Mouse (Mus musculus): ENCODE data around the gene Gm5129. TPM values are rescaled to one million over a fixed set of nuclear protein-coding genes. Genes with fewer than 3 reads are reported as not detected.
"Not testable (repeated sequence)": the region's sequence is repeated elsewhere in the genome, so short reads cannot be mapped to it uniquely, and the experiment has no call there.

The Gm5129 gene
- polyA plus RNA-seq, 1 experiment, result not detected

DNA sequence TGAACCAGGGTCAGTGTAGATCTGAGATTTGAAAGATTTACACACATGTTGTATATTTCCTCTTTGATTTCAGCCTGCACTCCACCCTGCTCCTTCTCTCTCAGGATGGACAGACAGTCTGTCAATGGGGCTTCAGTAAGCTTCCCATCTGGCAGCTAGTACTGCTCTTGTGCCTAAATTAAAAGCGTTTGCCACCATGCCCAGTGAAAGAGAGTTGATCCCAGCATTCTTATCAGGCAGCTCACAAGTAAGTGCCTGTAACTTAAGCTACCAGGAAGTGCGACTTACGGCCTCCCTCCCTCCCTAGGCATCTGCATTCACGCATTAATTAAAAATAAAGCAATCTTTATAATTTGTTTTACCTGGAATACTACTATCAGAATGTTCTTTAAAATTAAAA is 5.4 kb upstream of the Gm5129 start:
- no peak overlapping the region for H3K4me3 ChIP-seq (ENCODE audit: insufficient read depth, low read depth, low read length)
- DNase-seq, result no peak
- WGBS, result 44% methylated on average over 4 of the region's 4 CpGs
- H3K27ac ChIP-seq (ENCODE audit: insufficient read depth, low read depth, low read length), result 0 out of 2 replicates have a peak overlapping the region, but pooled peaks have one; percentile 82
- no peaks in the 10 kb centered on the region for H3K27me3 ChIP-seq (replicated peaks; ENCODE audit: control insufficient read depth, insufficient read depth, low read length)
- TF ChIP-seq CTCF (conservative IDR thresholded peaks at IDR 0.05; ENCODE audit: insufficient read depth, insufficient read length, low read depth, low read length) (no peak), POLR2A (IDR thresholded peaks at IDR 0.05; ENCODE audit: low read depth, low read length) (no peak)
- H3K36me3 ChIP-seq (ENCODE audit: control insufficient read depth, insufficient read depth, low read length), result no peaks in the 10 kb centered on the region
- peaks cover 24% of the 10 kb centered on the region; the same call in 1 of the 2 replicates for H3K4me1 ChIP-seq (ENCODE audit: control insufficient read depth, insufficient read depth, low read length)

DNA sequence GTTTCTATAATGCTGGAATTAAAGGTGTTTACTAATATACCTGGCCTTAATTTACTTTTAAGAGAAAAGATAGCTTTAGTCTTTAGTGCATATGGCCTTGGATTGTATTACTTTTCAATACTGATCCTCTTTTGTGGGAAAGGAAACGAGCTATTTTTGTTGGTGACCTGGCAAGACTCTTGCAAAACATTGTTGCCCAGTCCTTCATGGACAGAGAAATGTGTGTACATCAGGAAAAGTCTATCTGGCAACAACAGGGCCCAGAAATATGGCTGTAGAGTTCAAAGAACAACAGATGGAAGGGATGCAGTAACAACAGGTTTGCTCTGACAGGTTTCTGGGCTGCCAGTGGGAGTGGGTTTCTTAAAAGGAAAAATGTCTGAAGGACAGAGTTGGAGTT is 4.9 kb upstream of the Gm5129 start:
- 13% methylated on average over 1 of the region's 1 CpGs for WGBS
- H3K4me1 ChIP-seq (ENCODE audit: control insufficient read depth, insufficient read depth, low read length), result peaks cover 24% of the 10 kb centered on the region; the same call in 1 of the 2 replicates
- H3K4me3 ChIP-seq (ENCODE audit: insufficient read depth, low read depth, low read length), result no peak overlapping the region
- DNase-seq, result no peak
- H3K27ac ChIP-seq (ENCODE audit: insufficient read depth, low read depth, low read length), result peak overlapping the region; percentile 82
- TF ChIP-seq CTCF (conservative IDR thresholded peaks at IDR 0.05; ENCODE audit: insufficient read depth, insufficient read length, low read depth, low read length) (no peak), POLR2A (IDR thresholded peaks at IDR 0.05; ENCODE audit: low read depth, low read length) (no peak)
- H3K27me3 ChIP-seq (replicated peaks; ENCODE audit: control insufficient read depth, insufficient read depth, low read length), result no peaks in the 10 kb centered on the region
- no peaks in the 10 kb centered on the region for H3K36me3 ChIP-seq (ENCODE audit: control insufficient read depth, insufficient read depth, low read length)

GRCm38 (mm10) chr5:29738076-29738475 is 2.3 kb upstream of the Gm5129 start:
- no peak for DNase-seq
- TF ChIP-seq POLR2A (IDR thresholded peaks at IDR 0.05; ENCODE audit: low read depth, low read length) (no peak), CTCF (conservative IDR thresholded peaks at IDR 0.05; ENCODE audit: insufficient read depth, insufficient read length, low read depth, low read length) (no peak)
- Histone ChIP-seq H3K36me3 (ENCODE audit: control insufficient read depth, insufficient read depth, low read length) (no peaks in the 10 kb centered on the region), H3K4me3 (ENCODE audit: insufficient read depth, low read depth, low read length) (no peak overlapping the region), H3K27ac (ENCODE audit: insufficient read depth, low read depth, low read length) (no peak overlapping the region), H3K27me3 (replicated peaks; ENCODE audit: control insufficient read depth, insufficient read depth, low read length) (no peaks in the 10 kb centered on the region), H3K4me1 (ENCODE audit: control insufficient read depth, insufficient read depth, low read length) (peaks cover 28% of the 10 kb centered on the region; the same call in 1 of the 2 replicates)
- 61% methylated on average over 4 of the region's 4 CpGs for WGBS

DNA sequence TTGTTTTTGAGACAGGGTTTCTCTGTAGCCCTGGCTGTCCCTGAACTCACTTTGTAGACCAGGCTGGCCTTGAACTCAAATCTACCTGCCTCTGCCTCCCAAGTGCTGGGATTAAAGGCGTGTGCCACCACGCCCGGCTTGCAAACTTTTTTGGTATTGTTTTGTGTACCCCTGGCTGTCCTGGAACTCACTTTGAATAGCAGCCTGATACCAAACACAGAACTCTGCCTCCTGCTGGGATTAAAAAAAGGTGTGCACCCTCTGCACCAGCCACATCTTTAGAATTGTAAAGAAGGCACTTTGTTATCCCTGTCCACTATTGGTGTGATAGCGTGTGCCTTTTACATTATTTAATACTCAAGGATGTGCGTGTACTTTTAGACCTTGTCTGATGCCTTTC is 1.7 kb upstream of the Gm5129 start:
- Histone ChIP-seq H3K4me1 (ENCODE audit: control insufficient read depth, insufficient read depth, low read length) (peaks cover 28% of the 10 kb centered on the region; the same call in 1 of the 2 replicates), H3K27ac (ENCODE audit: insufficient read depth, low read depth, low read length) (no peak overlapping the region), H3K27me3 (replicated peaks; ENCODE audit: control insufficient read depth, insufficient read depth, low read length) (no peaks in the 10 kb centered on the region), H3K4me3 (ENCODE audit: insufficient read depth, low read depth, low read length) (no peak overlapping the region), H3K36me3 (ENCODE audit: control insufficient read depth, insufficient read depth, low read length) (no peaks in the 10 kb centered on the region)
- TF ChIP-seq CTCF (conservative IDR thresholded peaks at IDR 0.05; ENCODE audit: insufficient read depth, insufficient read length, low read depth, low read length) (no peak), POLR2A (IDR thresholded peaks at IDR 0.05; ENCODE audit: low read depth, low read length) (no peak)
- DNase-seq, result no peak
- WGBS, result 84% methylated on average over 5 of the region's 5 CpGs

GRCm38 (mm10) chr5:29736942-29737341 is 1.2 kb upstream of the Gm5129 start:
- Histone ChIP-seq H3K27me3 (replicated peaks; ENCODE audit: control insufficient read depth, insufficient read depth, low read length) (no peaks in the 10 kb centered on the region), H3K4me1 (ENCODE audit: control insufficient read depth, insufficient read depth, low read length) (peaks cover 28% of the 10 kb centered on the region; the same call in 1 of the 2 replicates), H3K36me3 (ENCODE audit: control insufficient read depth, insufficient read depth, low read length) (no peaks in the 10 kb centered on the region), H3K27ac (ENCODE audit: insufficient read depth, low read depth, low read length) (peak overlapping the region; percentile 42; the same call in 1 of the 2 replicates), H3K4me3 (ENCODE audit: insufficient read depth, low read depth, low read length) (peak overlapping the region; percentile 93)
- TF ChIP-seq POLR2A (IDR thresholded peaks at IDR 0.05; ENCODE audit: low read depth, low read length) (no peak), CTCF (conservative IDR thresholded peaks at IDR 0.05; ENCODE audit: insufficient read depth, insufficient read length, low read depth, low read length) (no peak)
- WGBS, result 18% methylated on average over 9 of the region's 9 CpGs
- no peak for DNase-seq

DNA sequence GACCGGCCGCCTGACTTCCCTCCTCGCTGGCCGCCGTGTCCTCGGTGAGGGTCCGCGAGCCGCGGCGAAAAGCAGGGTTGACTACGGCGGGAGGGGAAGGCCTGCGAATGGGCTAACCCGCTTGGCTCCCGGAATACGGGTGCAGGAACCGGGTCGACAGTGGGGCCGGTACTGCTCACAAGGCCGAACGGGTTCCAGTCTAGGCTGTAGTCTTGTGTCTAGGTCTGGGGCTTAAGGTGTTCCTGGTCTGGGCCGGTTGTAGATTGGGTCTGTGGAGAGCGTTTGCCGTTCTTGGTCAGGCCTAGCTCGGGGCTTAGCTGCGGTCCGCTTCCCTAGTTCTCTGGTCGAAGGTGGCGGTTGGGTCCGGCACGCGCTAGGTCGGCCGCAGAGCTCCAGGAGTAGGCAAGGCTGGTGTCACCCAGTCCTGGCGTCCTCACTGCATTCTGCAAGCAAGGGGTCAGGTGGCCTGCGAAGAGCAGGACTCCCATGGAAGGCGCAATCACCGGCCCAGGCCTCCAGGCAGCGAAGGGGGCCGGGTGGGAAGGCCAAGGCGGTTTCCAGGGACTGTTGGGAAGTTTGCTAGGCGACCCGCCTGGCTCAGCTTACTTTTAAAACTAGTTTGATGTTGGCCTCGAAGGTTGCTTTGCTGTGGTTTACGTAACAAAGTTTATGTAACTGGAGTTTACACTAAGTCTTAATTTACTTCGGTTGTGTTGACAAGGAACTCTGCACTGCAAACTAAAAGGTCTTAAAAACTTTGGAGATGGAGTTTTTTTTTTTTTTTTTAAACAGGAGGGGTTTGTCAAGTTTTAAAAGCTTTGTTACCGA is 551 bp upstream of the Gm5129 start:
- TF ChIP-seq POLR2A (IDR thresholded peaks at IDR 0.05; ENCODE audit: low read depth, low read length) (no peak), CTCF (conservative IDR thresholded peaks at IDR 0.05; ENCODE audit: insufficient read depth, insufficient read length, low read depth, low read length) (no peak)
- H3K27ac ChIP-seq (ENCODE audit: insufficient read depth, low read depth, low read length), result peak overlapping the region; percentile 100

DNA sequence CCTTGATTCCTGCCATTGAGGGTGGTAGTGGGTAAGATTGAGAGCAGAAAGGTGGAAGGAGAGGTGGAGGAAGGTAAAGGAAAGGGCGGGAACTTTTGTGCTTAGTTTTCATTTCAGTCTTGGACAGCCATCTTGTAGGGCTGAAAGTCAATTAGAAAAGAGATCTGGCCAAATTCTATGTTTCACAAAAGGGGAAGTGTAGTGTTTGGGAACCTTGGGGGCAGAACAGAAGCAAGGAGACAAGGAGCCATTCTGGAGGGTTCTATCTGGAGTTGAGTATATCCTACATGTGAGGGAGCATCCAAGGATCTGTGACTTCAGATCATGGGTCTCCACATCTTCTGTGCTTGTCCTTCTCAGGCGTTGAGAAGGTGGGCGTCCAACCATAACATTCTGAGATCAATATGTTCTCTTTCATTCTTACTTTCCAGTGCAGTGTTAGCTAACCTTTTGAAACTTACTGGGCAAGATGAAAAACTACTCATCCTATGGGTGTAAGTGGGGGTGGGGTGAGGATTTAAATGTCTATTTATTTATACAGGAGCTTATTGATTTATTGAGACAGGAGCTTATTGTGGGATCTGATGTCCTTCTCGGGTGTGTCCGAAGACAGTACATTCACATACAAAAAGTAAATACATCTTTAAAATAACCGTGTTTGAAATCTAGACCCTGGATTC is 765 bp downstream of the Gm5129 start:
- H3K27me3 ChIP-seq (replicated peaks; ENCODE audit: control insufficient read depth, insufficient read depth, low read length), result no peaks in the 10 kb centered on the region
- peaks cover 18% of the 10 kb centered on the region; the same call in 1 of the 2 replicates for H3K4me1 ChIP-seq (ENCODE audit: control insufficient read depth, insufficient read depth, low read length)
- 39% methylated on average over 6 of the region's 6 CpGs for WGBS
- no peak for TF ChIP-seq POLR2A (IDR thresholded peaks at IDR 0.05; ENCODE audit: low read depth, low read length)
- TF ChIP-seq CTCF (conservative IDR thresholded peaks at IDR 0.05; ENCODE audit: insufficient read depth, insufficient read length, low read depth, low read length), result no peak
- DNase-seq, result no peak
- H3K4me3 ChIP-seq (ENCODE audit: insufficient read depth, low read depth, low read length), result peak overlapping the region; percentile 93
- H3K36me3 ChIP-seq (ENCODE audit: control insufficient read depth, insufficient read depth, low read length), result no peaks in the 10 kb centered on the region
- H3K27ac ChIP-seq (ENCODE audit: insufficient read depth, low read depth, low read length), result peak overlapping the region; percentile 100

More for the DNA sequence above, 551 bp upstream of the Gm5129 start:
- WGBS, result under 1% methylated on average over 48 of the region's 48 CpGs
- peaks cover 26% of the 10 kb centered on the region; the same call in 1 of the 2 replicates for H3K4me1 ChIP-seq (ENCODE audit: control insufficient read depth, insufficient read depth, low read length)
- peak; percentile 72 for DNase-seq
- H3K4me3 ChIP-seq (ENCODE audit: insufficient read depth, low read depth, low read length), result peak overlapping the region; percentile 93
- no peaks in the 10 kb centered on the region for H3K36me3 ChIP-seq (ENCODE audit: control insufficient read depth, insufficient read depth, low read length)
- no peaks in the 10 kb centered on the region for H3K27me3 ChIP-seq (replicated peaks; ENCODE audit: control insufficient read depth, insufficient read depth, low read length)

- DNase-seq; H3K4me3 ChIP-seq (ENCODE audit: insufficient read depth, low read depth, low read length); H3K4me1 ChIP-seq (ENCODE audit: control insufficient read depth, insufficient read depth, low read length); H3K27me3 ChIP-seq (replicated peaks; ENCODE audit: control insufficient read depth, insufficient read depth, low read length); H3K36me3 ChIP-seq (ENCODE audit: control insufficient read depth, insufficient read depth, low read length): not testable (repeated sequence)
- WGBS, result 77% methylated on average over 5 of the region's 5 CpGs
- peak overlapping the region; percentile 30; the same call in 1 of the 2 replicates for H3K27ac ChIP-seq (ENCODE audit: insufficient read depth, low read depth, low read length)
These were observed 9.7 kb downstream of the Gm5129 start for GRCm38 (mm10) chr5:29726070-29726469.
